Mouse (Mus musculus) bone marrow, adult 2 months (tissue): ENCODE data around the gene Sec14l4.

Source experiments
- CTCF ChIP-seq: fragments of 200-500 bp; IDR thresholded peaks from 2 replicates; pipeline ENCODE4 v1.5.1; 2011; ENCODE audit warnings: low read length, control low read depth; ENCODE audit not compliant: control insufficient read depth, insufficient read depth
- POLR2A ChIP-seq: fragments of 200-500 bp; IDR thresholded peaks from 2 replicates; pipeline ENCODE4 v1.6.1; 2011; ENCODE audit warnings: low read depth, mild to moderate bottlenecking, control low read depth, low read length, borderline replicate concordance; ENCODE audit not compliant: control insufficient read depth

DNA sequence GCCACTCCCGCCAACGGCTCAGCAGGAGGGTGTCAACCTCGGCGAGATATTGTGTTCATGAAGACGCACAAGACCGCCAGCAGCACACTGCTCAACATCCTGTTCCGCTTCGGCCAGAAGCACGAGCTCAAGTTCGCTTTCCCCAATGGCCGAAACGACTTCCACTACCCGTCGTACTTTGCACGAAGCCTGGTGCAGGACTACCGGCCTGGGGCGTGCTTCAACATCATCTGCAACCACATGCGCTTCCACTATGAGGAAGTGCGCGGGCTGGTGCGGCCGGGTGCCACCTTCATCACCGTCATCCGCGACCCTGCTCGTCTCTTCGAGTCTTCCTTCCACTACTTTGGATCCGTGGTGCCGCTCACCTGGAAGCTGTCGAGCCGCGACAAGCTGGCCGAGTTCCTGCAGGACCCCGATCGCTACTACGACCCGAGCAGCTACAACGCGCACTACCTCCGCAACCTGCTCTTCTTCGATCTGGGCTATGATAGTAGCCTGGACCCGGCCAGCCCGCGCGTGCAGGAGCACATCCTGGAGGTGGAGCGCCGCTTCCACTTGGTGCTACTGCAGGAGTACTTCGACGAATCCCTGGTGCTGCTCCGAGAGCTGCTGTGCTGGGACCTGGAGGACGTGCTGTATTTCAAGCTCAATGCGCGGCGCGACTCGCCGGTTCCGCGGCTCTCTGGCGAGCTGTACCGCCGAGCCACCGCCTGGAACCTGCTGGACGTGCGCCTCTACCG is 33.1 kb upstream of the Sec14l4 start:
- no peak for TF ChIP-seq CTCF
- peak; percentile 43; the same call in 1 of the 2 replicates for TF ChIP-seq POLR2A
